Mouse (Mus musculus) limb, embryonic 12.5 days (tissue): ENCODE measurements around the gene Zbtb25. TPM values are rescaled to one million over a fixed set of nuclear protein-coding genes. Genes with fewer than 3 reads are reported as not detected.
A peak's percentile ranks its signal among the peaks of the same experiment; 100 is the strongest.

ENCODE experiments used
- ATAC-seq: fragments of 200-750 bp; cut with Nextera tagmentation; 2 replicates; pipeline ENCODE4 v1.8.0; 2017; ENCODE audit warnings: low read depth, moderate TSS enrichment; ENCODE audit not compliant: insufficient number of reproducible peaks, insufficient read depth, low FRiP score, low TSS enrichment
- H3K27ac ChIP-seq: fragments of 300-500 bp; sonication (generic); 2 replicates; pipeline ENCODE4 v1.5.1; 2016; ENCODE audit warnings: mild to moderate bottlenecking, moderate library complexity
- H3K27me3 ChIP-seq: fragments of 300-500 bp; sonication (generic); 2 replicates; pipeline ENCODE4 v1.6.1; 2016; ENCODE audit warnings: mild to moderate bottlenecking, moderate library complexity
- H3K36me3 ChIP-seq: fragments of 300-500 bp; sonication (generic); 2 replicates; pipeline ENCODE4 v1.6.1; 2016; ENCODE audit warnings: mild to moderate bottlenecking, moderate library complexity
- H3K4me1 ChIP-seq: fragments of 300-500 bp; sonication (generic); replicated peaks from 2 replicates; pipeline ENCODE4 v1.6.1; 2016
- H3K4me2 ChIP-seq: fragments of 300-500 bp; sonication (generic); 2 replicates; pipeline ENCODE4 v1.6.1; 2016; ENCODE audit warnings: mild to moderate bottlenecking, moderate library complexity
- H3K4me3 ChIP-seq: fragments of 300-500 bp; sonication (generic); replicated peaks from 2 replicates; pipeline ENCODE4 v1.5.1; 2016; ENCODE audit warnings: mild to moderate bottlenecking
- H3K9ac ChIP-seq: fragments of 300-500 bp; sonication (generic); replicated peaks from 2 replicates; pipeline ENCODE4 v1.6.1; 2016; ENCODE audit warnings: mild to moderate bottlenecking, moderate library complexity
- H3K9me3 ChIP-seq: fragments of 300-500 bp; sonication (generic); 2 replicates; pipeline ENCODE4 v1.6.1; 2016; ENCODE audit warnings: mild to moderate bottlenecking, moderate library complexity
- WGBS: fragments of 180-500 bp; shearing (Covaris S2); methylation state at CpG from one replicate; pipeline ENCODE4 v1.1.7; 2016; 5-methylcytosine and 5-hydroxymethylcytosine counted together
- polyA plus RNA-seq: library from polyadenylated mRNA; unstranded; fragments of >200 nt; fragmentation: Nextera tagmentation; extraction: Ambion mirVana; gene quantifications from 2 replicates; pipeline ENCODE4 v1.2.1, GENCODE M21; 2016

Zbtb25 gene
- 19.4 and 21.7 TPM in 2 replicates for polyA plus RNA-seq

- peak within 1 kb of the TSS; percentile 91 for H3K4me3 ChIP-seq
- peak within 1 kb of the TSS; percentile 89 for H3K4me2 ChIP-seq
- ATAC-seq = peak; percentile 70
- no peaks in the 10 kb centered on the region for H3K36me3 ChIP-seq
- H3K4me1 ChIP-seq = peaks cover 49% of the 10 kb centered on the region
- WGBS = 0% methylated on average over 91 of the region's 96 CpGs
- no peaks in the 10 kb centered on the region for H3K9me3 ChIP-seq
- peak within 1 kb of the TSS; percentile 100 for H3K27ac ChIP-seq
- no peaks in the 10 kb centered on the region for H3K27me3 ChIP-seq
- peak within 1 kb of the TSS; percentile 98 for H3K9ac ChIP-seq
These were observed at the start of gene Zbtb25 for GRCm38 (mm10) chr12:76369206-76369977. Gene Zbtb25 (minus strand): TSS chr12:76369602.

GRCm38 (mm10) chr12:76418346-76418745 lies 48.9 kb upstream of the Zbtb25 start:
- no peaks in the 10 kb centered on the region for H3K36me3 ChIP-seq
- no peak overlapping the region for H3K4me2 ChIP-seq
- H3K4me3 ChIP-seq = no peak overlapping the region
- H3K9me3 ChIP-seq = 0 out of 2 replicates have a peak, but pooled peaks cover 6% of the 10 kb centered on the region
- no peak for ATAC-seq
- H3K27me3 ChIP-seq = no peaks in the 10 kb centered on the region
- H3K4me1 ChIP-seq = no peaks in the 10 kb centered on the region
- no peak overlapping the region for H3K9ac ChIP-seq
- WGBS = 90% methylated on average over 5 of the region's 5 CpGs
- H3K27ac ChIP-seq = no peak overlapping the region

- peak within 1 kb of the TSS; percentile 59 for H3K27ac ChIP-seq
- H3K36me3 ChIP-seq = no peaks in the 10 kb centered on the region
- WGBS = 1% methylated on average over 37 of the region's 37 CpGs
- H3K4me1 ChIP-seq = no peaks in the 10 kb centered on the region
- no peaks in the 10 kb centered on the region for H3K27me3 ChIP-seq
- 0 out of 2 replicates have a peak, but pooled peaks cover 6% of the 10 kb centered on the region for H3K9me3 ChIP-seq
- H3K4me3 ChIP-seq = peak within 1 kb of the TSS; percentile 49
- peak within 1 kb of the TSS; percentile 84 for H3K4me2 ChIP-seq
- peak; percentile 80; the same call in 1 of the 2 replicates for ATAC-seq
- peak within 1 kb of the TSS; percentile 50 for H3K9ac ChIP-seq
These were observed 48.0 kb upstream of the Zbtb25 start, which contains the start of gene Ppp1r36 for GRCm38 (mm10) chr12:76417433-76417854. Gene Ppp1r36 (plus strand): TSS chr12:76417538.

- H3K9ac ChIP-seq = no peak overlapping the region
- H3K27ac ChIP-seq = no peak overlapping the region
- H3K27me3 ChIP-seq = no peaks in the 10 kb centered on the region
- 82% methylated on average over 12 of the region's 12 CpGs for WGBS
- H3K4me1 ChIP-seq = no peaks in the 10 kb centered on the region
- H3K4me3 ChIP-seq = no peak overlapping the region
- H3K36me3 ChIP-seq = no peaks in the 10 kb centered on the region
- no peak overlapping the region for H3K4me2 ChIP-seq
- H3K9me3 ChIP-seq = 0 out of 2 replicates have a peak, but pooled peaks cover 6% of the 10 kb centered on the region
- ATAC-seq = no peak
These were observed 46.1 kb upstream of the Zbtb25 start for GRCm38 (mm10) chr12:76415383-76416010.

- H3K27ac ChIP-seq = no peak overlapping the region
- no peaks in the 10 kb centered on the region for H3K36me3 ChIP-seq
- H3K4me3 ChIP-seq = no peak overlapping the region
- H3K27me3 ChIP-seq = peaks cover 33% of the 10 kb centered on the region
- no peaks in the 10 kb centered on the region for H3K9me3 ChIP-seq
- no peak overlapping the region for H3K4me2 ChIP-seq
- peaks cover 24% of the 10 kb centered on the region for H3K4me1 ChIP-seq
- H3K9ac ChIP-seq = no peak overlapping the region
- no peak for ATAC-seq
- 11% methylated on average over 4 of the region's 4 CpGs for WGBS
These were observed 39.8 kb upstream of the Zbtb25 start for GRCm38 (mm10) chr12:76409166-76409565.

GRCm38 (mm10) chr12:76407184-76407583 lies 37.8 kb upstream of the Zbtb25 start:
- Histone ChIP-seq H3K9me3 (no peaks in the 10 kb centered on the region), H3K4me2 (no peak overlapping the region), H3K27ac (no peak overlapping the region), H3K36me3 (no peaks in the 10 kb centered on the region), H3K9ac (no peak overlapping the region), H3K4me1 (peaks cover 29% of the 10 kb centered on the region), H3K4me3 (no peak overlapping the region), H3K27me3 (peaks cover 38% of the 10 kb centered on the region)
- 35% methylated on average over 1 of the region's 1 CpGs for WGBS
- no peak for ATAC-seq

GRCm38 (mm10) chr12:76405971-76406370 lies 36.6 kb upstream of the Zbtb25 start:
- no peaks in the 10 kb centered on the region for H3K9me3 ChIP-seq
- H3K4me2 ChIP-seq = peak overlapping the region; percentile 84
- peaks cover 29% of the 10 kb centered on the region for H3K4me1 ChIP-seq
- no peak overlapping the region for H3K9ac ChIP-seq
- no peak overlapping the region for H3K27ac ChIP-seq
- H3K4me3 ChIP-seq = peak overlapping the region; percentile 65
- H3K36me3 ChIP-seq = no peaks in the 10 kb centered on the region
- no peak for ATAC-seq
- peaks cover 40% of the 10 kb centered on the region for H3K27me3 ChIP-seq
- WGBS = 3% methylated on average over 23 of the region's 23 CpGs

- H3K4me2 ChIP-seq = peak overlapping the region; percentile 84
- H3K27me3 ChIP-seq = peaks cover 40% of the 10 kb centered on the region
- peaks cover 29% of the 10 kb centered on the region for H3K4me1 ChIP-seq
- WGBS = 3% methylated on average over 64 of the region's 64 CpGs
- H3K36me3 ChIP-seq = no peaks in the 10 kb centered on the region
- H3K27ac ChIP-seq = no peak overlapping the region
- H3K4me3 ChIP-seq = peak overlapping the region; percentile 65
- no peak overlapping the region for H3K9ac ChIP-seq
- H3K9me3 ChIP-seq = no peaks in the 10 kb centered on the region
- ATAC-seq = no peak
These were observed 36.0 kb upstream of the Zbtb25 start for GRCm38 (mm10) chr12:76405183-76405970.

- H3K9ac ChIP-seq = no peak overlapping the region
- H3K27me3 ChIP-seq = peaks cover 40% of the 10 kb centered on the region
- no peaks in the 10 kb centered on the region for H3K36me3 ChIP-seq
- WGBS = 6% methylated on average over 20 of the region's 20 CpGs
- H3K4me2 ChIP-seq = peak overlapping the region; percentile 84
- peaks cover 29% of the 10 kb centered on the region for H3K4me1 ChIP-seq
- H3K27ac ChIP-seq = no peak overlapping the region
- no peaks in the 10 kb centered on the region for H3K9me3 ChIP-seq
- no peak for ATAC-seq
- H3K4me3 ChIP-seq = peak overlapping the region; percentile 65
These were observed 35.4 kb upstream of the Zbtb25 start for GRCm38 (mm10) chr12:76404836-76405182.

GRCm38 (mm10) chr12:76403886-76404537 lies 34.6 kb upstream of the Zbtb25 start, which contains the start of gene Hspa2:
Gene Hspa2 (plus strand): TSS chr12:76404176.
- peaks cover 40% of the 10 kb centered on the region for H3K27me3 ChIP-seq
- no peaks in the 10 kb centered on the region for H3K9me3 ChIP-seq

More at GRCm38 (mm10) chr12:76403886-76404537, 34.6 kb upstream of the Zbtb25 start, which contains the start of gene Hspa2:
- Histone ChIP-seq H3K36me3 (no peaks in the 10 kb centered on the region), H3K9ac (peak within 1 kb of the TSS; percentile 67), H3K27ac (peak within 1 kb of the TSS; percentile 92), H3K4me3 (peak within 1 kb of the TSS; percentile 65), H3K4me2 (peak within 1 kb of the TSS; percentile 84), H3K4me1 (peaks cover 23% of the 10 kb centered on the region)
- WGBS = under 1% methylated on average over 54 of the region's 54 CpGs
- ATAC-seq = peak; percentile 97
